Mouse (Mus musculus) cerebellum, adult 2 months (tissue): ENCODE measurements around the gene Tas2r108.

ENCODE experiments used
- CTCF ChIP-seq: fragments of 200-500 bp; IDR thresholded peaks from 2 replicates; pipeline ENCODE4 v1.5.1; 2011; ENCODE audit warnings: low read depth, mild to moderate bottlenecking, control low read depth, low read length, moderate library complexity, borderline replicate concordance; ENCODE audit not compliant: insufficient read depth
- POLR2A ChIP-seq: fragments of 200-500 bp; IDR thresholded peaks from 2 replicates; pipeline ENCODE4 v1.6.1; 2011; ENCODE audit warnings: low read length, control low read depth, borderline replicate concordance; ENCODE audit not compliant: insufficient read depth

GRCm38 (mm10) chr6:40482318-40482717 is 11.0 kb upstream of the Tas2r108 start:
- TF ChIP-seq CTCF = no peak
- no peak for TF ChIP-seq POLR2A
